Mouse (Mus musculus): ENCODE measurements at regions not wholly inside any gene's neighbourhood (a gene's known extent, or its start where the extent isn't known, plus 50 kb on each side); places are given as distances from the start of the nearest gene placed in this dataset.

GRCm38 (mm10) chr13:115451244-115451643 lies 349.5 kb upstream of the Itga1 start:
- Histone ChIP-seq H3K27me3 (ENCODE audit: control insufficient read depth, insufficient read depth, low read length) (no peaks in the 10 kb centered on the region), H3K4me2 (replicated peaks; ENCODE audit: low read depth, low read length) (no peak overlapping the region), H3K4me1 (ENCODE audit: control insufficient read depth, insufficient read depth, low read length) (no peaks in the 10 kb centered on the region), H3K9ac (replicated peaks; ENCODE audit: low read depth, low read length) (no peak overlapping the region), H3K36me3 (ENCODE audit: control insufficient read depth, insufficient read depth, low read length) (no peaks in the 10 kb centered on the region), H3K27ac (ENCODE audit: low read length) (no peak overlapping the region), H3K9me3 (ENCODE audit: control insufficient read depth, low read depth, low read length) (no peaks in the 10 kb centered on the region), H3K4me3 (ENCODE audit: low read depth, low read length) (no peak overlapping the region)
- WGBS: 12% methylated on average over 1 of the region's 1 CpGs
- ATAC-seq (ENCODE audit: insufficient number of reproducible peaks, insufficient read depth, low FRiP score, low read depth): no peak

DNA sequence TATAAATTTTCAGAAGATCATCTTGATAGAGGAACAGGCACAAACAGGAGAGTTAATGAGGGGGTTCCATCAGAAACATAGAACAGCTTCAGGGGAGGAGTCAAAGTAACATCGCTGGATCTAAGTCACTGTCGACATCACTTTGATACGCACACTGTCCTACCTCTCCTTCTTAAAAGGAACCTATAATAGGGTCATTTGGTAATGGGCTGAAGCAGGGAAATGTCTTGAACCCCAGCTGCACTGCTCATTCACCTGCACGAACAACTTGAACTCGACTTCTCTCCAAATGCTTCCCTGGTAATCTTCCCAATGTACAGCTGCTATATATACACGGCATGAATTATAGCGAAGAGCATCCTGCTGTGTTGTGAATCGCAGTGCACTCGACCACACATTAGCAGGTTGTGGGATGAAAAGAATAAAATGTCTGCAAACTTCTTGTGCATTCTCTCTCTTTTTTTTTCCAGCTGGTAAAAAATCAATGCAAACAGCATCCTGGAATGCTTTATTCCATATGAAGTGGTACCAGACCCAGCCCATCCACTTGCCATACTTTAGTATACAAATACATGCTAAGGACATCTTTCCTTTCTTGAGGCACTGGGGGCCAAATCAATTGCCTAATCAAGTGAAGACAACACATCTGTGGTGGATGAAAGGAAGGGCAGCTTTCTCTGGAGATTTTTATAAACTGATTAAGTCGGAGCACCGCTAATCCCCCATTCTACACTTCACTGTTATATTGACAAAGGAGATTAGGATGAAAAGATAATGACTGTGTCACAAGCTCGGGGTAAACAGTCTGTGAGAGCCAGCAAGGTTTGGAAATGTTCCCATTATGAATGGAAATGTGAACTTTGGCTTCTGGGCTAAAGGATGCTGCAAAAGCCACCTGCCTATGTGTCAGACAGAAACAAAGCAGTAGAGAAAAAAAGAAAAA lies 325.6 kb upstream of the Itga1 start:
- WGBS: 67% methylated on average over 12 of the region's 12 CpGs
- Histone ChIP-seq H3K36me3 (ENCODE audit: control insufficient read depth, insufficient read depth, low read length) (no peaks in the 10 kb centered on the region), H3K4me3 (ENCODE audit: low read depth, low read length) (no peak overlapping the region), H3K27ac (ENCODE audit: low read length) (no peak overlapping the region), H3K9ac (replicated peaks; ENCODE audit: low read depth, low read length) (no peak overlapping the region), H3K4me2 (replicated peaks; ENCODE audit: low read depth, low read length) (no peak overlapping the region), H3K4me1 (ENCODE audit: control insufficient read depth, insufficient read depth, low read length) (no peaks in the 10 kb centered on the region), H3K27me3 (ENCODE audit: control insufficient read depth, insufficient read depth, low read length) (no peaks in the 10 kb centered on the region), H3K9me3 (ENCODE audit: control insufficient read depth, low read depth, low read length) (no peaks in the 10 kb centered on the region)
- ATAC-seq (ENCODE audit: insufficient number of reproducible peaks, insufficient read depth, low FRiP score, low read depth): no peak

GRCm38 (mm10) chr13:115425610-115426562 lies 324.1 kb upstream of the Itga1 start:
- ATAC-seq (ENCODE audit: insufficient number of reproducible peaks, insufficient read depth, low FRiP score, low read depth): no peak
- Histone ChIP-seq H3K27ac (ENCODE audit: low read length) (no peak overlapping the region), H3K4me3 (ENCODE audit: low read depth, low read length) (no peak overlapping the region), H3K4me1 (ENCODE audit: control insufficient read depth, insufficient read depth, low read length) (no peaks in the 10 kb centered on the region), H3K4me2 (replicated peaks; ENCODE audit: low read depth, low read length) (no peak overlapping the region), H3K9me3 (ENCODE audit: control insufficient read depth, low read depth, low read length) (no peaks in the 10 kb centered on the region), H3K36me3 (ENCODE audit: control insufficient read depth, insufficient read depth, low read length) (no peaks in the 10 kb centered on the region), H3K9ac (replicated peaks; ENCODE audit: low read depth, low read length) (no peak overlapping the region), H3K27me3 (ENCODE audit: control insufficient read depth, insufficient read depth, low read length) (no peaks in the 10 kb centered on the region)
- 75% methylated on average over 8 of the region's 8 CpGs for WGBS

GRCm38 (mm10) chr13:115423761-115424160 lies 322.0 kb upstream of the Itga1 start:
- Histone ChIP-seq H3K36me3 (ENCODE audit: control insufficient read depth, insufficient read depth, low read length) (no peaks in the 10 kb centered on the region), H3K27ac (ENCODE audit: low read length) (no peak overlapping the region), H3K9ac (replicated peaks; ENCODE audit: low read depth, low read length) (no peak overlapping the region), H3K4me1 (ENCODE audit: control insufficient read depth, insufficient read depth, low read length) (no peaks in the 10 kb centered on the region), H3K4me2 (replicated peaks; ENCODE audit: low read depth, low read length) (no peak overlapping the region), H3K27me3 (ENCODE audit: control insufficient read depth, insufficient read depth, low read length) (no peaks in the 10 kb centered on the region), H3K4me3 (ENCODE audit: low read depth, low read length) (no peak overlapping the region), H3K9me3 (ENCODE audit: control insufficient read depth, low read depth, low read length) (no peaks in the 10 kb centered on the region)
- 70% methylated on average over 3 of the region's 3 CpGs for WGBS
- ATAC-seq (ENCODE audit: insufficient number of reproducible peaks, insufficient read depth, low FRiP score, low read depth): no peak

DNA sequence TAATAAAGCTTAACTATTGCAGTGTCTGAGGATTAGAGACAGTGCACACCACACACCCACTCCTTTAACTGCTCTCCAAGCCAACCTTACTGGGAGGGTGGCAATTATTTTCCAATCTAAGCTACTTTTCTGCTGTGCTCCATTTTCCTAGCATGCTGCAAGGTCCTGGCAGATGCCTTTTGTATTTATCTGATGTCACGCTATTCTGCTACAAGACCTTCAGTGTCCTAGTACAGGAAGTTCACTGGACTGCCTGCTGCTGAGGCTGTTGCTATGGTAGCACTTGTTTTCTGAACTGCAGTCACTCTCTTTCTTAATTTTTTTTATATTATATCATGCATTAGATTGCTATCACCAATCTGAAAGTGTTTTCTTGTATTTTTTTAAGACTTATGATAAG lies 319.7 kb upstream of the Itga1 start:
- Histone ChIP-seq H3K9ac (replicated peaks; ENCODE audit: low read depth, low read length) (no peak overlapping the region), H3K4me3 (ENCODE audit: low read depth, low read length) (no peak overlapping the region), H3K36me3 (ENCODE audit: control insufficient read depth, insufficient read depth, low read length) (no peaks in the 10 kb centered on the region), H3K9me3 (ENCODE audit: control insufficient read depth, low read depth, low read length) (no peaks in the 10 kb centered on the region), H3K4me2 (replicated peaks; ENCODE audit: low read depth, low read length) (no peak overlapping the region), H3K27ac (ENCODE audit: low read length) (no peak overlapping the region), H3K27me3 (ENCODE audit: control insufficient read depth, insufficient read depth, low read length) (no peaks in the 10 kb centered on the region), H3K4me1 (ENCODE audit: control insufficient read depth, insufficient read depth, low read length) (no peaks in the 10 kb centered on the region)
- no peak for ATAC-seq (ENCODE audit: insufficient number of reproducible peaks, insufficient read depth, low FRiP score, low read depth)
- 50% methylated on average over 1 of the region's 1 CpGs for WGBS

DNA sequence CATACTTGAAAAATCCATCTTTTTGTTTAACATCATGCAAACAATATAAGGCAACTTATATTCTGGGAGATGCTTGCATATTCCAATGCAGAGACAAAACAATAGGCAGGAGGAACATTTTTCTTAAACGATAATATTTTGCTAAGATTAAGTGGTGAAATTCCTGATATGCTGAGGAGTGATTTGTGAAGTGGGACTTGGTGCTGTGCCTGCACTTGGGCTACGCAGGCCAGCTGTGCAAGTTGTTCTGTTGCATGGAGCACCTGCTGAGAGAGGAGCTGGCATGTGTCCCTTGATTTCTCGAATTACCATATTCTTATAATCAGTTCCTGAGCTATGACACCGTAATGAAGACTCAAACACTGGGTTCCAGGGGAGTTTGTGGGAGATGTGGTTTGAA lies 316.1 kb upstream of the Itga1 start:
- Histone ChIP-seq H3K36me3 (ENCODE audit: control insufficient read depth, insufficient read depth, low read length) (no peaks in the 10 kb centered on the region), H3K9me3 (ENCODE audit: control insufficient read depth, low read depth, low read length) (no peaks in the 10 kb centered on the region), H3K4me2 (replicated peaks; ENCODE audit: low read depth, low read length) (no peak overlapping the region), H3K4me1 (ENCODE audit: control insufficient read depth, insufficient read depth, low read length) (no peaks in the 10 kb centered on the region), H3K27me3 (ENCODE audit: control insufficient read depth, insufficient read depth, low read length) (no peaks in the 10 kb centered on the region), H3K9ac (replicated peaks; ENCODE audit: low read depth, low read length) (no peak overlapping the region), H3K4me3 (ENCODE audit: low read depth, low read length) (no peak overlapping the region), H3K27ac (ENCODE audit: low read length) (no peak overlapping the region)
- ATAC-seq (ENCODE audit: insufficient number of reproducible peaks, insufficient read depth, low FRiP score, low read depth): no peak
- WGBS: 81% methylated on average over 4 of the region's 4 CpGs

GRCm38 (mm10) chr13:115413721-115414531 lies 312.2 kb upstream of the Itga1 start:
- 67% methylated on average over 9 of the region's 9 CpGs for WGBS
- no peak overlapping the region for H3K27ac ChIP-seq (ENCODE audit: low read length)
- no peak overlapping the region for H3K4me3 ChIP-seq (ENCODE audit: low read depth, low read length)
- H3K9ac ChIP-seq (replicated peaks; ENCODE audit: low read depth, low read length): no peak overlapping the region
- no peaks in the 10 kb centered on the region for H3K4me1 ChIP-seq (ENCODE audit: control insufficient read depth, insufficient read depth, low read length)
- H3K4me2 ChIP-seq (replicated peaks; ENCODE audit: low read depth, low read length): no peak overlapping the region
- no peak for ATAC-seq (ENCODE audit: insufficient number of reproducible peaks, insufficient read depth, low FRiP score, low read depth)
- no peaks in the 10 kb centered on the region for H3K27me3 ChIP-seq (ENCODE audit: control insufficient read depth, insufficient read depth, low read length)
- H3K36me3 ChIP-seq (ENCODE audit: control insufficient read depth, insufficient read depth, low read length): no peaks in the 10 kb centered on the region
- H3K9me3 ChIP-seq (ENCODE audit: control insufficient read depth, low read depth, low read length): no peaks in the 10 kb centered on the region

DNA sequence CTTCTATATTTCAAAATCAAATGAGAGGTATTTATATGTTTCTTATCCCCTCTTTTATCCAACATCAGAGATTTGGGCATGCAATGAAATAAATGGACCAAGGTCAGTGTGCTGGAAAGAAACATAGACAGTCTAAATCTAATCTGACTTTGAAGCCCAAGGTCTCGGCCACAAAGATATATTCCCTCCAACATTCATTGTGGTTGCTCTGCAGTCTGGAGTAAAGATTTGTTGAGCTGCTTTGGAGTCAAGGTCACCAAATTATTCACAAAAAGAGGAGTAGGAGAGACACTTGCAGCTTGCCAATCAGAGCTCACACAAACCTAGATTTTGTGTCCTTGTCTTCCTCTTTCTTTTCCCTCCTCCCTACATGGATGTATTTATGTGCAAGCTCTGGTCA lies 304.2 kb upstream of the Itga1 start:
- 63% methylated on average over 1 of the region's 1 CpGs for WGBS
- no peaks in the 10 kb centered on the region for H3K36me3 ChIP-seq (ENCODE audit: control insufficient read depth, insufficient read depth, low read length)

More for the DNA sequence above, 304.2 kb upstream of the Itga1 start:
- Histone ChIP-seq H3K4me3 (ENCODE audit: low read depth, low read length) (no peak overlapping the region), H3K4me2 (replicated peaks; ENCODE audit: low read depth, low read length) (no peak overlapping the region), H3K4me1 (ENCODE audit: control insufficient read depth, insufficient read depth, low read length) (no peaks in the 10 kb centered on the region), H3K9me3 (ENCODE audit: control insufficient read depth, low read depth, low read length) (no peaks in the 10 kb centered on the region), H3K27me3 (ENCODE audit: control insufficient read depth, insufficient read depth, low read length) (no peaks in the 10 kb centered on the region), H3K9ac (replicated peaks; ENCODE audit: low read depth, low read length) (no peak overlapping the region), H3K27ac (ENCODE audit: low read length) (no peak overlapping the region)
- no peak for ATAC-seq (ENCODE audit: insufficient number of reproducible peaks, insufficient read depth, low FRiP score, low read depth)
